Mouse (Mus musculus) hindbrain, embryonic 11.5 days (tissue): ENCODE measurements around the gene Kif7. TPM values are rescaled to one million over a fixed set of nuclear protein-coding genes. Genes with fewer than 3 reads are reported as not detected.
A peak's percentile ranks its signal among the peaks of the same experiment; 100 is the strongest.

Source experiments
- ATAC-seq: fragments of 200-750 bp; cut with Nextera tagmentation; 2 replicates; pipeline ENCODE4 v1.8.0; 2017; ENCODE audit warnings: mild to moderate bottlenecking, moderate TSS enrichment, moderate library complexity; ENCODE audit not compliant: low FRiP score
- DNase-seq: peaks from one replicate; pipeline ENCODE4 v3.0.0-alpha.2; 2015; ENCODE audit warnings: low spot score
- H3K27ac ChIP-seq: fragments of 300-500 bp; sonication (generic); 2 replicates; pipeline ENCODE4 v1.5.1; 2014; ENCODE audit warnings: mild to moderate bottlenecking, low read depth, low read length
- H3K27me3 ChIP-seq: fragments of 300-500 bp; sonication (generic); 2 replicates; pipeline ENCODE4 v1.6.1; 2014; ENCODE audit warnings: mild to moderate bottlenecking, low read length, moderate library complexity, mixed read lengths; ENCODE audit not compliant: control insufficient read depth, insufficient read depth
- H3K36me3 ChIP-seq: fragments of 300-500 bp; sonication (generic); 2 replicates; pipeline ENCODE4 v1.6.1; 2014; ENCODE audit warnings: mild to moderate bottlenecking, low read length, moderate library complexity, mixed read lengths; ENCODE audit not compliant: control insufficient read depth, insufficient read depth
- H3K4me1 ChIP-seq: fragments of 300-500 bp; sonication (generic); replicated peaks from 2 replicates; pipeline ENCODE4 v1.6.1; 2014; ENCODE audit warnings: low read length, mixed read lengths; ENCODE audit not compliant: control insufficient read depth, insufficient read depth
- H3K4me2 ChIP-seq: fragments of 300-500 bp; sonication (generic); replicated peaks from 2 replicates; pipeline ENCODE4 v1.6.1; 2014; ENCODE audit warnings: mild to moderate bottlenecking, low read depth, low read length
- H3K4me3 ChIP-seq: fragments of 300-500 bp; sonication (generic); 2 replicates; pipeline ENCODE4 v1.5.1; 2014; ENCODE audit warnings: low read depth, low read length
- H3K9ac ChIP-seq: fragments of 300-500 bp; sonication (generic); 2 replicates; pipeline ENCODE4 v1.6.1; 2014; ENCODE audit warnings: low read depth, low read length
- H3K9me3 ChIP-seq: fragments of 300-500 bp; sonication (generic); 2 replicates; pipeline ENCODE4 v1.6.1; 2016; ENCODE audit warnings: low read length; ENCODE audit not compliant: control insufficient read depth
- WGBS: fragments of 180-500 bp; shearing (Covaris S2); extraction: QIAGEN DNeasy Blood & Tissue Kit; methylation state at CpG from one replicate; pipeline ENCODE4 v1.1.7; 2014; 5-methylcytosine and 5-hydroxymethylcytosine counted together
- polyA plus RNA-seq: library from polyadenylated mRNA; unstranded; fragments of >200 nt; fragmentation: Nextera tagmentation; extraction: Ambion mirVana; gene quantifications from 2 replicates; pipeline ENCODE4 v1.2.1, GENCODE M21; 2014

The Kif7 gene
- polyA plus RNA-seq, 1 experiment from 2014 or later, result 2.7 TPM

GRCm38 (mm10) chr7:79744585-79744984 is 29.1 kb upstream of the Kif7 start:
- Histone ChIP-seq H3K27me3 (no peaks in the 10 kb centered on the region), H3K4me3 (no peak overlapping the region), H3K9me3 (no peaks in the 10 kb centered on the region), H3K27ac (no peak overlapping the region), H3K4me1 (no peaks in the 10 kb centered on the region), H3K36me3 (no peaks in the 10 kb centered on the region), H3K4me2 (no peak overlapping the region), H3K9ac (no peak overlapping the region)
- no peak for ATAC-seq
- no peak for DNase-seq
- 80% methylated on average over 5 of the region's 5 CpGs for WGBS

DNA sequence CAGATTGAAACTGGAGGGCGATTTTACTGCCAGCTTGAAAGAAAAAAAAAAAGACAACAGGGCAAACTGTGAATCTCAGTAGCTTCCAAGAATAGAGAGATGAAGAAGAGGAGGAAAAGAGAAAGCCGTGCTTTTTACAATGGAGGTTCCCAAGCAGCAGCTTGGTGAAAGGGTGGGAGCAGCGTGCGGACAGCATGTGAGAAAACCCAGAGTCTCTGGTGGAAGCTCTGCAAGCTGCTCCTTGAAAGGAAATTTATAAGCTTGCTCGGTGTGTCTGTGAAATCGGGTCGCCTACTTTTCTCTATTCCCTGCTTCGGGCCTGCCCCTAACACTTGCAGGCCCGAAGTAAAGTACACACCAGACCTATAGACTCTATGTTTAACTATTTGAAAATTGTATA is 28.5 kb upstream of the Kif7 start:
- no peak overlapping the region for H3K4me2 ChIP-seq
- no peaks in the 10 kb centered on the region for H3K36me3 ChIP-seq
- WGBS, result 95% methylated on average over 9 of the region's 9 CpGs
- H3K4me1 ChIP-seq, result no peaks in the 10 kb centered on the region
- DNase-seq (no peak), ATAC-seq (no peak)
- H3K9ac ChIP-seq, result no peak overlapping the region
- H3K9me3 ChIP-seq, result no peaks in the 10 kb centered on the region
- H3K27ac ChIP-seq, result no peak overlapping the region
- no peaks in the 10 kb centered on the region for H3K27me3 ChIP-seq
- no peak overlapping the region for H3K4me3 ChIP-seq

- DNase-seq (peak; percentile 85), ATAC-seq (peak; percentile 78)
- no peaks in the 10 kb centered on the region for H3K27me3 ChIP-seq
- H3K4me2 ChIP-seq, result peak within 1 kb of the TSS; percentile 79
- H3K4me3 ChIP-seq, result peak within 1 kb of the TSS; percentile 50
- 2% methylated on average over 46 of the region's 46 CpGs for WGBS
- H3K27ac ChIP-seq, result no peak within 1 kb of the TSS
- H3K9me3 ChIP-seq, result no peaks in the 10 kb centered on the region
- no peaks in the 10 kb centered on the region for H3K4me1 ChIP-seq
- no peaks in the 10 kb centered on the region for H3K36me3 ChIP-seq
- peak within 1 kb of the TSS; percentile 46; the same call in 1 of the 2 replicates for H3K9ac ChIP-seq
Observed at GRCm38 (mm10) chr7:79742659-79743536, 27.4 kb upstream of the Kif7 start, which contains the start of the genes Pex11a and Wdr93. Gene Pex11a, minus strand, starts transcription at chr7:79743131. Gene Wdr93, plus strand, starts transcription at chr7:79743163.

DNA sequence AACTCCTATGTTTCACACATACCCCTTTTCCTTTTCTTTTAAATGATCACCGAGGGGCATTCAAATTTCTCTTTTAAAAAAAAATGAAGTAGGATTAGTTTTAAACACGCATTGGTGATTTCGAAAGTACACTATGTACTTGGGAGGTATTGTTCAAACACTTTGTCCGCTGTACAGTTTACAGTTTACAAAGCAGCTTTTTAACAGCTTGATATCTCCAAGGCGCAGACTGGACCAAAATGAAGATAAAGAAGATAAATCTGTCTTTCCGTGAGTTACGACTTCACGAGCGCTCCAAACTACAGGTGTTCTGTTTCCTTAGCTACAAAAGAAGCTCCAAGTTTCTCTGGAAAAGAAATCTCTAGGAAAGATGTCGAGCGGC is 26.7 kb upstream of the Kif7 start:
- Histone ChIP-seq H3K9me3 (no peaks in the 10 kb centered on the region), H3K27ac (no peak overlapping the region), H3K36me3 (0 out of 2 replicates have a peak, but pooled peaks cover 3% of the 10 kb centered on the region), H3K4me3 (peak overlapping the region; percentile 50), H3K27me3 (no peaks in the 10 kb centered on the region), H3K9ac (peak overlapping the region; percentile 46; the same call in 1 of the 2 replicates), H3K4me2 (peak overlapping the region; percentile 79), H3K4me1 (no peaks in the 10 kb centered on the region)
- no peak for DNase-seq
- WGBS, result 30% methylated on average over 11 of the region's 11 CpGs
- ATAC-seq, result no peak

GRCm38 (mm10) chr7:79740279-79740678 is 24.8 kb upstream of the Kif7 start:
- no peak overlapping the region for H3K4me3 ChIP-seq
- no peaks in the 10 kb centered on the region for H3K4me1 ChIP-seq
- 0 out of 2 replicates have a peak, but pooled peaks cover 3% of the 10 kb centered on the region for H3K36me3 ChIP-seq
- no peak overlapping the region for H3K27ac ChIP-seq
- H3K9me3 ChIP-seq, result no peaks in the 10 kb centered on the region
- WGBS, result 70% methylated on average over 4 of the region's 4 CpGs
- DNase-seq, result no peak
- no peaks in the 10 kb centered on the region for H3K27me3 ChIP-seq
- H3K9ac ChIP-seq, result no peak overlapping the region
- ATAC-seq, result no peak
- no peak overlapping the region for H3K4me2 ChIP-seq

DNA sequence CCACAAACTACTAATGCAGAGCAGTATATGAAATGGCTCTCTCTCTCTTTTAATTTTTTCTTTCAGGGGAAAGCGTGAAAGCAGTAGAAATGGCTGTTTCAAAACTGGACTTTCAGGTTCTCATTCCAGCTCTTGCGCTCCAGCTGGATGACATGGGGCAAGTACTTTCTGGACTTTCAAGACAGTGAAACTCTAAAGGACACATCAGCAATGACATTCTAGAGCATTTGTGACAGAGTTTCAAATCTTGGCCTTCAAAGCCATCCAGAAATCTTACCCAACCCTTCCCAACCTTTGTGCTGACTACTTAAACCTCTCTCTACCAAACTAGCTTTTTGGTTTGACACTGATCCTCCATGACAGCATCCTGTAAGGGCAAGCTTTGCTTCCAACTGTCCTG is 23.4 kb upstream of the Kif7 start:
- H3K9ac ChIP-seq, result no peak overlapping the region
- 0 out of 2 replicates have a peak, but pooled peaks cover 3% of the 10 kb centered on the region for H3K36me3 ChIP-seq
- no peaks in the 10 kb centered on the region for H3K27me3 ChIP-seq
- 94% methylated on average over 2 of the region's 2 CpGs for WGBS
- no peaks in the 10 kb centered on the region for H3K4me1 ChIP-seq
- no peak overlapping the region for H3K27ac ChIP-seq
- H3K4me3 ChIP-seq, result no peak overlapping the region
- no peaks in the 10 kb centered on the region for H3K9me3 ChIP-seq
- ATAC-seq (no peak), DNase-seq (no peak)
- no peak overlapping the region for H3K4me2 ChIP-seq

- no peak for DNase-seq
- H3K4me2 ChIP-seq, result no peak overlapping the region
- 90% methylated on average over 14 of the region's 14 CpGs for WGBS
- 0 out of 2 replicates have a peak, but pooled peaks cover 3% of the 10 kb centered on the region for H3K36me3 ChIP-seq
- no peaks in the 10 kb centered on the region for H3K27me3 ChIP-seq
- no peak overlapping the region for H3K4me3 ChIP-seq
- no peak overlapping the region for H3K9ac ChIP-seq
- no peak overlapping the region for H3K27ac ChIP-seq
- no peaks in the 10 kb centered on the region for H3K4me1 ChIP-seq
- H3K9me3 ChIP-seq, result no peaks in the 10 kb centered on the region
- no peak for ATAC-seq
Observed at GRCm38 (mm10) chr7:79736511-79736910, 21.0 kb upstream of the Kif7 start.

DNA sequence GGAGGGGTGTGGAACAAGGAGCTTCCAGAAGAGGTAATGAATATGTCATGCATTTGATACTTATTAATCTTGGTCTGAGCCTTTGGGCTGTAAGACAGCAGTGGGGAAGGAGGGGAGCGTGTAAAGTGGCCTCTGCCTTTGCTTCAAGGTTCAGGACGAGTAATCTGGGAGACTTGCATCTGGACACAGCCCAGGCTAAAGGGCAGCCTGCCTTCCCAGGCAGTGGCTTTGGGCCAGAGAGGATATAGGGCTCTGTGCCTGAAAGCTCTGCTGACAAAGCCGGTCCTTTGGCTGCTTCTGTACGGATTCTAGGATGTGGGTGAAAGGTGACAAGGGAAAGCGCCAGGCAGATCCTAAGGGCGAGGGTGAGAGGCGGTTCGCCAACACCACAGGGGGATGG is 19.0 kb upstream of the Kif7 start:
- H3K27ac ChIP-seq, result no peak overlapping the region
- no peaks in the 10 kb centered on the region for H3K27me3 ChIP-seq
- H3K4me1 ChIP-seq, result no peaks in the 10 kb centered on the region
- 0 out of 2 replicates have a peak, but pooled peaks cover 3% of the 10 kb centered on the region for H3K36me3 ChIP-seq
- ATAC-seq, result no peak
- H3K9ac ChIP-seq, result no peak overlapping the region
- DNase-seq, result no peak
- H3K4me2 ChIP-seq, result no peak overlapping the region
- H3K9me3 ChIP-seq, result no peaks in the 10 kb centered on the region
- H3K4me3 ChIP-seq, result no peak overlapping the region
- 81% methylated on average over 8 of the region's 8 CpGs for WGBS

DNA sequence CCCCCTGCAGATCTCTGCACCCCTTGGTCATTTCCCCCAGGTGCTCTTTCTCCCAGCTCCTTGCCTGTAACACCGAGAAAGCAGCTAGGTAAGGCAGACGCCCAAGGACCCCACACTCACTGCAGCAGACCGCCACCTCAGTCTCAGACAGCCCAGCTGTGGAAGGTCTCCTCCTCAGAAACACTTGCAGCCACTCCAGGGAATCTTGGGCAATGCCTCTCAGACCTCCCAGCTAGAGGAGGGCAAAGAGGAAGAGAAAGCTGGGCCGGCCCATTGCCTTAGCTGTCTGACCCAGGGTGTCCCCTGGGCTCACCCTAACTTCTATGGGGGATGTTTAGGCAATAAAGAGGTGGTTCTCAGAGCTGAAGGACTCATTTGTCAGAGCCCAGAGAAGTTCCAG is 17.1 kb upstream of the Kif7 start, which contains the start of gene Plin1:
Plin1 (minus strand) TSS at position 282 of the 400 bp plus-strand sequence.
- Histone ChIP-seq H3K9me3 (no peaks in the 10 kb centered on the region), H3K27me3 (no peaks in the 10 kb centered on the region), H3K36me3 (0 out of 2 replicates have a peak, but pooled peaks cover under 1% of the 10 kb centered on the region), H3K4me2 (no peak within 1 kb of the TSS), H3K9ac (no peak within 1 kb of the TSS), H3K4me1 (no peaks in the 10 kb centered on the region), H3K27ac (no peak within 1 kb of the TSS), H3K4me3 (no peak within 1 kb of the TSS)
- DNase-seq, result no peak
- 61% methylated on average over 4 of the region's 4 CpGs for WGBS
- no peak for ATAC-seq
